Mouse (Mus musculus) spleen, embryonic (tissue): ENCODE measurements around the gene Actl6b.

ENCODE experiments used
- CTCF ChIA-PET: fragments of 350-600 bp; sonication (Branson Sonifier 250); formaldehyde crosslinking; loops from one replicate; lab custom pipeline; 2022; lab: Charles Lee

Gene Actl6b

GRCm38 (mm10) chr5:137599600-137599999 lies 46.3 kb downstream of the Actl6b start:
- CTCF ChIA-PET, result interaction anchor here (0.5 to 0.6 kb wide), 2 partner anchors 58 to 191 kb away, joined by 3 read pairs; no protein-coding TSS in a partner anchor

GRCm38 (mm10) chr5:137600281-137600618 lies 46.9 kb downstream of the Actl6b start:
- CTCF ChIA-PET, result interaction anchor here (0.5 to 0.6 kb wide), 4 partner anchors 32 to 190 kb away, joined by 3 to 10 read pairs (median 4); no protein-coding TSS in a partner anchor

- CTCF ChIA-PET, result interaction anchor here (0.5 to 0.6 kb wide), 2 partner anchors 33 to 83 kb away, joined by 5 to 10 read pairs; no protein-coding TSS in a partner anchor
Measured at GRCm38 (mm10) chr5:137600619-137601364, 47.5 kb downstream of the Actl6b start, which contains the start of gene Mospd3. Mospd3 (minus strand) TSS chr5:137601058.

GRCm38 (mm10) chr5:137601365-137601729 lies 48.0 kb downstream of the Actl6b start:
- CTCF ChIA-PET, result no interaction called here

GRCm38 (mm10) chr5:137607860-137608653 lies 54.7 kb downstream of the Actl6b start:
- CTCF ChIA-PET, result no interaction called here

- CTCF ChIA-PET, result no interaction called here
Measured at GRCm38 (mm10) chr5:137608654-137609190, 55.4 kb downstream of the Actl6b start.

- CTCF ChIA-PET, result no interaction called here
Measured at GRCm38 (mm10) chr5:137609292-137609691, 56.0 kb downstream of the Actl6b start.

GRCm38 (mm10) chr5:137610056-137610455 lies 56.7 kb downstream of the Actl6b start:
- CTCF ChIA-PET, result no interaction called here

GRCm38 (mm10) chr5:137610548-137611244 lies 57.4 kb downstream of the Actl6b start:
- CTCF ChIA-PET, result no interaction called here

- CTCF ChIA-PET, result interaction anchor here (0.7 kb wide), 2 partner anchors 15 to 38 kb away, joined by 3 to 4 read pairs; no protein-coding TSS in a partner anchor
Measured at GRCm38 (mm10) chr5:137611245-137611602, 57.9 kb downstream of the Actl6b start.

GRCm38 (mm10) chr5:137613076-137613475 lies 59.8 kb downstream of the Actl6b start:
- CTCF ChIA-PET, result no interaction called here

GRCm38 (mm10) chr5:137613550-137613949 lies 60.2 kb downstream of the Actl6b start, which contains the start of gene Pcolce:
Pcolce (minus strand) TSS chr5:137613784.
- CTCF ChIA-PET, result interaction anchor here (0.7 kb wide), 1 partner anchor 509 kb away, joined by 3 read pairs; no protein-coding TSS in a partner anchor

- CTCF ChIA-PET, result interaction anchor here (0.7 kb wide), 1 partner anchor 1750 kb away, joined by 4 read pairs; no protein-coding TSS in a partner anchor
Measured at GRCm38 (mm10) chr5:137614921-137615320, 61.6 kb downstream of the Actl6b start.

GRCm38 (mm10) chr5:137615347-137615746 lies 62.0 kb downstream of the Actl6b start:
- CTCF ChIA-PET, result interaction anchor here (0.7 kb wide), 1 partner anchor 1751 kb away, joined by 4 read pairs; no protein-coding TSS in a partner anchor
